Mouse (Mus musculus) forebrain, embryonic 16.5 days (tissue): Measurements from ENCODE around the gene Fzr1. TPM values are rescaled to one million over a fixed set of nuclear protein-coding genes. Genes with fewer than 3 reads are reported as not detected.

Experiments
- ATAC-seq: fragments of 200-750 bp; cut with Nextera tagmentation; 2 replicates; pipeline ENCODE4 v1.8.0; 2017; ENCODE audit warnings: mild to moderate bottlenecking, moderate library complexity
- H3K27ac ChIP-seq: fragments of 300-500 bp; sonication (generic); 2 replicates; pipeline ENCODE4 v1.5.1; 2014; ENCODE audit warnings: low read length, control low read depth
- H3K27me3 ChIP-seq: fragments of 300-500 bp; sonication (generic); replicated peaks from 2 replicates; pipeline ENCODE4 v1.6.1; 2014; ENCODE audit warnings: low read length; ENCODE audit not compliant: control insufficient read depth, insufficient read depth
- H3K36me3 ChIP-seq: fragments of 300-500 bp; sonication (generic); 2 replicates; pipeline ENCODE4 v1.6.1; 2014; ENCODE audit not compliant: control insufficient read depth, insufficient read depth
- H3K4me1 ChIP-seq: fragments of 300-500 bp; sonication (generic); replicated peaks from 2 replicates; pipeline ENCODE4 v1.6.1; 2014; ENCODE audit warnings: low read length; ENCODE audit not compliant: control insufficient read depth, insufficient read depth
- H3K4me2 ChIP-seq: fragments of 300-500 bp; sonication (generic); 2 replicates; pipeline ENCODE4 v1.6.1; 2014; ENCODE audit warnings: mild to moderate bottlenecking, low read length, control low read depth
- H3K4me3 ChIP-seq: fragments of 300-500 bp; sonication (generic); replicated peaks from 2 replicates; pipeline ENCODE4 v1.5.1; 2014; ENCODE audit warnings: mild to moderate bottlenecking, low read length, control low read depth
- H3K9ac ChIP-seq: fragments of 300-500 bp; sonication (generic); replicated peaks from 2 replicates; pipeline ENCODE4 v1.6.1; 2014; ENCODE audit warnings: low read depth, low read length, control low read depth
- H3K9me3 ChIP-seq: fragments of 300-500 bp; sonication (generic); 2 replicates; pipeline ENCODE4 v1.6.1; 2016; ENCODE audit warnings: low read length; ENCODE audit not compliant: control insufficient read depth
- WGBS: fragments of 180-500 bp; shearing (Covaris S2); extraction: QIAGEN DNeasy Blood & Tissue Kit; methylation state at CpG from one replicate; pipeline ENCODE4 v1.1.7; 2014; 5-methylcytosine and 5-hydroxymethylcytosine counted together
- polyA plus RNA-seq: library from polyadenylated mRNA; unstranded; fragments of >200 nt; fragmentation: Nextera tagmentation; extraction: Ambion mirVana; gene quantifications from 2 replicates; pipeline ENCODE4 v1.2.1, GENCODE M21; 2015

Fzr1 gene
- polyA plus RNA-seq, 1 experiment from 2014 or later = 133 TPM

DNA sequence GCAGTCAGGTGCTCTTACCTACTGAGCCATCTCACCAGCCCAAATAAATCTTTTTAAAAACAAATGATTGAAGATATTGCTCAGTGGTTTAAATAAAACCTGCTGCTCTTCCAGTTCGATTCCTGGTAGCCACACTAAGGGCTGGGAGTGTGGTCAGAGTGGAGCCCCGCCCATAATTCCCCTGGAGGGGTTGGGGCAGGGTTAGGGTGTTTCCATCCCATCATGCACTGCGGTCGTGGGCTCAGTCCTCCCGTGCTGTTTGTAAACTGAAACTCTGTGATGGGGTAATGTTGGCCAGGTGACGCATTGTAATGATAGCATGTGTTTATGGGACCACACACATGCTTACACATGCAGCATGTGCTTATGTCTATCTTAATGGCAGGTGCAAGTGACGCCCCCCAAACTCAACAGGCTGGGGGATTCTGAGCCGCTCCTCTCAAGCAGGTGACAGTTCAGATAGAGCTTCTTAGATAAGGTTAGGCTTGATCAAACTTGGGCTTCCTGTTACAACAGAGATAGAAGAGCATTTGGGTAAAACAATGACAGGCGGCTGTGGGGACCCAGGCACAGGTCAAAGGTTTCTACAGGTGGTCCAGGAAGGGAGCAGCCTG lies 26.5 kb downstream of the Fzr1 start:
- no peak for ATAC-seq
- Histone ChIP-seq H3K4me1 (peaks cover 20% of the 10 kb centered on the region), H3K36me3 (no peaks in the 10 kb centered on the region), H3K27ac (no peak overlapping the region), H3K27me3 (peaks cover 3% of the 10 kb centered on the region; the same call in 1 of the 2 replicates), H3K4me3 (no peak overlapping the region), H3K4me2 (no peak overlapping the region), H3K9ac (no peak overlapping the region), H3K9me3 (no peaks in the 10 kb centered on the region)
- WGBS = 29% methylated on average over 9 of the region's 9 CpGs

DNA sequence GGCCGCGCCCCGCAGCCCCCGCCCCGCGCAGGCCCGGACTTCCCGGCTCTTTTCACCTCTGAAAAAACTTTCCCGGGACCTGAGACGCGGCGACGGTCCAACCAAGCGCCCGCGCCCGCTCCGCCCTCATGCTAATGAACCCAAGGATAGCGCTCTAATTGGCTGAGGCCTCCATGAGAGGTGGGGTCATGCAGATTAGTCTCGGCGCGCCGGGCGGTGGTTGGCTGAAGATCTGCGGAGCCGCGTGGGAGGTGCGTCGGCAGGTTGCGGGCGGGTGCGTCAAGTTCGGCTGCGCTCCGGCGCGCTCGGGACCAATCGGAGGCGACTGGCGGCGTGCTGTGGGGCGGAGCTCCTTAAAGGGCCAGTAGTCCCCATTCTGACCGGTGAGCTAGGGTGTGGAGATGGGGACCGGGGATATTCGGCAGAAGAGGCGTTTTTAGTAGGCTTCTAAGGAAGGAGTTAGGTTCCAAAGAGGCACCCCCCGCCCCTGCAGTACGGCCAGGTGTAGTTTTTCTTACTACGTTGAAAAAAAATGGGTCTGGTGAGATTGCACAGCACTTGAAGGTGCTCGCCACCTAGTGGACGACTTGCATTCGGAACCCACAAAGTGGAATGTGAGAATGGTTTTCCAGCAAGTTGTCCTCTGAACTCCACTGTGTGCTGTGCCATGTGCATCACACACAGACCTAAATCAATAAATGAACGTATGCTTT lies 27.8 kb downstream of the Fzr1 start, which contains the start of gene Hmg20b:
TSS of gene Hmg20b (minus strand) at position 130 of the 713 bp plus-strand sequence.
- peaks cover 22% of the 10 kb centered on the region for H3K4me1 ChIP-seq
- peaks cover 2% of the 10 kb centered on the region; the same call in 1 of the 2 replicates for H3K27me3 ChIP-seq
- H3K4me2 ChIP-seq = peak within 1 kb of the TSS; percentile 95
- WGBS = under 1% methylated on average over 54 of the region's 54 CpGs
- no peaks in the 10 kb centered on the region for H3K9me3 ChIP-seq
- H3K36me3 ChIP-seq = no peaks in the 10 kb centered on the region
- peak within 1 kb of the TSS; percentile 70 for H3K4me3 ChIP-seq
- H3K27ac ChIP-seq = peak within 1 kb of the TSS; percentile 58; the same call in 1 of the 2 replicates
- peak within 1 kb of the TSS; percentile 68 for H3K9ac ChIP-seq
- peak; percentile 96 for ATAC-seq

DNA sequence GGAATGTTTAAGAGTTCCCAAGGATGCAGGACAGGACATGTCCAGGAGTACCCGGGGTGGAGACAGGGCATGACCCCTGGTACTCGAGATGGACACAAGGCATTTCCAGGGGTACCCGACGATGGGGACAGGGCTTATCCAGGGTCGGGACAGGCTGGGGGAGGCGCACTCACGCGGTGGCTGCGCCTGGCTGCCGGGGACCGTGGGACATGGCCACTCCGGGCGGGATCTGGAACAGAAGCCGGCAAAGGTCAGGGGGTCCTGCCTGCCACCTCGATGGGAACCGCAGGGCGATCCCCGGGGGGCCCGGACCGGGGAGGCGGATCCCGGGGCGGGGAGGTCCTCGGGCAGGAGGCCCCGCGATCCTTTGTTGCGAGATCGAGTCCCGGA lies 28.4 kb downstream of the Fzr1 start:
- Histone ChIP-seq H3K4me1 (peaks cover 22% of the 10 kb centered on the region), H3K27ac (no peak overlapping the region), H3K9ac (peak overlapping the region; percentile 68), H3K9me3 (no peaks in the 10 kb centered on the region), H3K4me2 (peak overlapping the region; percentile 95), H3K27me3 (peaks cover 5% of the 10 kb centered on the region), H3K4me3 (peak overlapping the region; percentile 70), H3K36me3 (no peaks in the 10 kb centered on the region)
- under 1% methylated on average over 28 of the region's 29 CpGs for WGBS
- peak; percentile 21 for ATAC-seq

DNA sequence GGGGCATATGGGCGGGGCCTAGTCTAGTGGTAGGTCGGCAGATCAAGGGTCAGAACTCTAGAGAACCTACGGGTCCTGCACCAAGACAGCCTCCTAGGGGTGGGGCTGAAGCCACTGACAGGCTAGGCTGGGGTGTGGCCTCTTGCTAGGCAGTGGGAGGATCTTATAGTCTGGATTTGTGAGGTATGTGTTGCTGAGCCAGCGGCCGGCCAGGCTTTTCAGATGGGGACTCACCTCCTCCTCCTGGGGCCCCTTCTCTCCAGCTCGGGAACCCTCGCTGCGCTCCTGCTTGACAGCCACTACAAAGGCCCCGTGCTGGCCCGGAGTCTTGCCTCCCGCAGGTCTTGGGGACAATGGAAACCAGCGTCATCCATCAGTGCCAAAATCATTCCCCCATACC lies 29.2 kb downstream of the Fzr1 start:
- Histone ChIP-seq H3K4me1 (peaks cover 22% of the 10 kb centered on the region), H3K9ac (no peak overlapping the region; the same call in 1 of the 2 replicates), H3K9me3 (no peaks in the 10 kb centered on the region), H3K36me3 (no peaks in the 10 kb centered on the region), H3K4me3 (peak overlapping the region; percentile 70), H3K27me3 (peaks cover 12% of the 10 kb centered on the region), H3K27ac (no peak overlapping the region), H3K4me2 (peak overlapping the region; percentile 95)
- WGBS = 5% methylated on average over 12 of the region's 12 CpGs
- no peak for ATAC-seq

DNA sequence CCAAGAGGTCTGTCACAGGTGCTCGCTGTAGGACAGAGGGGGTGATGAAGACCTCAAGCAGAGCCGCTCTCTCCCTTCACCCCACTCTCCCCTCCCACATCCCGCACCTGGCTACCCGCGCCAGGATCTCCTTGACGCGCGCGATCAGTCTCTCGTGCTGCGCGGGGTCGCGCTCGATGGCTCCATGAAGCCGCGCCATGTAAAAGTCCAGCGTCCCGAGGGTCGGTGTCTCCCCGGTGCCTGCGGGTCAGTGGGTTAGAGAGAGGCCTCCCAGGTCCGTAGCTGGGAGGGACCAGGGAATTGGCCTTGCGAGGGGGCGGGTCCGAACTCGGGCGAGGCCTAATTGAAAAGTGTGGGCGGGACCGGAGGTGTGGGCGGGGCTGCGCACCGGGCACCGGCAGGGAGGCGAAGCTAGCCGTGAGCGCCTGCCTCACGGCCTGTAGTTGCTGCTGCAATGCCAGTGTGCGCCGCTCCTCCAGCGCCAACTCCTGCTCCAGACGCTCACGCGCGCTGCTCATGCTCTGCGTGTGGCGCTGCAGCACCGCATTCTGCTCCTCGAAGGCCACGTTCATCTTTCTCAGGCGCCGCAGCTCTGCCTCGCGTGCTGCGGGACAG lies 31.8 kb downstream of the Fzr1 start:
- no peak for ATAC-seq
- Histone ChIP-seq H3K4me3 (peak overlapping the region; percentile 37), H3K27me3 (peaks cover 34% of the 10 kb centered on the region)

DNA sequence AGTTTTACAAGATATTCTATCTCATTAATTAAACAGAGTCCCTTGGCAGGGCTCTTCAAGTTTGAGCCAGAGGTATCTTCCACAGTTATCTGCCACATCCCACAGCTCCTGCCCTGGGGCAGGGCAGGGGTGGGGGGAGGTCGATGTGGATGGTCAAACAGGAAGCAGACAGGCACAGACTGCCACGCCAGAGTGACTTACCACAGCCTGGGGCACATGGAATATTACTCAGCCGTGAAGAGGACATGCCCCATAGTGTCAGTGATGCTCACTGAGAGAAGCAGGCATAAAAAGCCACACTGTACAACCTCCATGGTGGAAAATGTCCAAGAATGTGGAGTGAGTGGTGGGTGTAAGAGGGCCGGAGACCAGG lies 33.2 kb downstream of the Fzr1 start:
- H3K4me3 ChIP-seq = no peak overlapping the region
- no peaks in the 10 kb centered on the region for H3K9me3 ChIP-seq
- peaks cover 38% of the 10 kb centered on the region for H3K27me3 ChIP-seq
- no peak for ATAC-seq
- WGBS = 86% methylated on average over 4 of the region's 4 CpGs
- no peaks in the 10 kb centered on the region for H3K36me3 ChIP-seq
- peaks cover 24% of the 10 kb centered on the region for H3K4me1 ChIP-seq
- no peak overlapping the region for H3K27ac ChIP-seq
- H3K9ac ChIP-seq = no peak overlapping the region
- H3K4me2 ChIP-seq = no peak overlapping the region

More for the DNA sequence above, 31.8 kb downstream of the Fzr1 start:
- Histone ChIP-seq H3K36me3 (no peaks in the 10 kb centered on the region), H3K9ac (peak overlapping the region; percentile 45), H3K4me2 (peak overlapping the region; percentile 59), H3K27ac (no peak overlapping the region), H3K9me3 (no peaks in the 10 kb centered on the region), H3K4me1 (peaks cover 28% of the 10 kb centered on the region)
- WGBS = 9% methylated on average over 53 of the region's 55 CpGs

DNA sequence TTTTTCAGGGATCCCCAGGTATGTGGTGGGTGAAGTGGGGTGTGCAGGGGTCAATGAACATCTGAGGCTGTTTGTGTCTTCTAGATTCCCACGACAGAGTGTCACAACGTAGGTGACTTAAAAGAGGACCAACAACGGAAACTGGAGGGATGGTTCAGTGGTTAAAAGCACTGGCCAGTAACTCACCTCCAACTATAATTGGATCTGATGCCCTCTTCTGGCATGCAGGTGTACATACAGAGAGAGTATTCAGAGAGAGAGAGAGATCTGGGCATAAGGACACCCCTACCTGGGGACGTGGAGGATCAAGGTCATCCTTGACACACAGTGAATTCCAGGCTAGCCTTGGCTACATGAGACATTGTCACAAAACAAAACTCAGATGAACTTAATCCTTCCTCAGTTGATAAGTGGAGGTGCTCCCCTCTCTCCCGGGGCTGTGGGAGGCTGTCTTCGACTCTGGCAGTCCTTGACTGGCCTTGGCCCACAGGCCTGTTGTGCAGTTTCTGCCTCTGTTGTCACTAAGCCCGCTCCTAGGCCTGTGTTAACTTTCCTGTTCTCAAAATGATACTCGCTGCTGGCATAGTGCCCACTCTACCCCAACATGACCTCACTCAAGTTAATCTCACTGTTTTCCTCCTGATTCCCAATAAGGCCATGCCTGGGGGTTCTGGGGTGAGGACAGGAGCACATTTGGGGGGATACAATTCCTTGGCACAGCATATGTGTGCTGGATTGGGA lies 33.7 kb downstream of the Fzr1 start:
- H3K27me3 ChIP-seq = peaks cover 38% of the 10 kb centered on the region
- no peak overlapping the region for H3K4me2 ChIP-seq
- WGBS = 52% methylated on average over 8 of the region's 8 CpGs
- H3K27ac ChIP-seq = no peak overlapping the region
- H3K36me3 ChIP-seq = no peaks in the 10 kb centered on the region
- no peak for ATAC-seq
- H3K4me1 ChIP-seq = peaks cover 19% of the 10 kb centered on the region
- no peak overlapping the region for H3K4me3 ChIP-seq
- no peak overlapping the region for H3K9ac ChIP-seq
- H3K9me3 ChIP-seq = no peaks in the 10 kb centered on the region

DNA sequence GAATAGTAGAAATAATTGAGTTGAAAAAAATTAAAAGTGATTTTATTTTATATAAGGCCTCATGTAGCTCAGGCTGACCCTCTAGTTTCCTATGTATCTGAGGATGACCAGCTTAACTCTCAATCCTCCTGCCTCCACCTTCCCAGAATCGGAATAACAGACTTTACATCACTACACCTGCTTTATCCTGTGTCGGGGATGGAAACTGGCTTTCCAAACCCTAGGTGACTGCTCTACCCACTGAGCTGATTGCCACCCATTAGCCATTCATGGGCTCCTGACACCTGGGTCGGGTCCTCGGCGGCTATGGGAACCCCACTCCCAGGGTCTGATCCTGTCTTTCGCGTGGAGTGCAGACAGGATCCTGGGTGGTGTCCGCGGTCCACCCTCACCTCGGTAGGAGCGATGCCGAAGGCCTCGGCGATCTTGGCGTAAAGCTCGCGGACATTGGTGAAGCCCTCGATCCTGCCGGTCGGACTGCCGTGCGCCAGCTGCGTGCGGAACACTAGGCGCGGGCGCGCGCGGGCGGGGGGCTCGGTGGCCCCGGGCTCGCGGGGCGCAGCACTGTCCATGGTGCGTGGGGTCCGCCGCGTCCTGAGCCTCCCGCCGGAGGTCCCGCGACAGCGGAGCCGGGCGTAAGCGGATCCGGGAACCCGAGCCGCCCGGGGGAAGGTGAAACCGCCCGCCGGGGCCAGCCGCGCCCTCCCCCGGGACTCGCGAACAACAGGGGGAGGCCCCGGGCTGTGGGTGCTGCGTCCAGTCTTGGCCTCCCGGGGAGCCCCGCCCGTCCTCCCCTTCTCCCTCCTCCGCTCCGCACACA lies 35.4 kb downstream of the Fzr1 start, which contains the start of gene Gipc3:
TSS of gene Gipc3 (minus strand) at position 581 of the 820 bp plus-strand sequence.
- Histone ChIP-seq H3K4me2 (peak within 1 kb of the TSS; percentile 57), H3K27ac (no peak within 1 kb of the TSS), H3K36me3 (no peaks in the 10 kb centered on the region), H3K9me3 (no peaks in the 10 kb centered on the region), H3K27me3 (peaks cover 38% of the 10 kb centered on the region), H3K9ac (peak within 1 kb of the TSS; percentile 45), H3K4me1 (peaks cover 15% of the 10 kb centered on the region), H3K4me3 (peak within 1 kb of the TSS; percentile 41)
- no peak for ATAC-seq
- WGBS = 6% methylated on average over 58 of the region's 67 CpGs
